Mouse (Mus musculus): ENCODE results near the gene 9130019O22Rik. TPM values are rescaled to one million over a fixed set of nuclear protein-coding genes. Genes with fewer than 3 reads are reported as not detected.
A peak's percentile ranks its signal among the peaks of the same experiment; 100 is the strongest.
"Not testable (repeated sequence)": the region's sequence is repeated elsewhere in the genome, so short reads cannot be mapped to it uniquely, and the experiment has no call there.

9130019O22Rik gene
- polyA plus RNA-seq, 1 experiment, result 6.4 TPM

- no peak overlapping the region for H3K27ac ChIP-seq (ENCODE audit: control insufficient read depth, insufficient read depth, low read length)
- peaks cover 5% of the 10 kb centered on the region; the same call in 1 of the 2 replicates for H3K4me1 ChIP-seq (replicated peaks; ENCODE audit: control insufficient read depth, insufficient read depth, low read length)
- no peak for TF ChIP-seq CTCF (IDR thresholded peaks at IDR 0.05; ENCODE audit: borderline replicate concordance, control insufficient read depth, extremely low read depth, insufficient read depth, low read length, poor library complexity)
- TF ChIP-seq POLR2A (IDR thresholded peaks at IDR 0.05; ENCODE audit: control insufficient read depth, extremely low read depth, insufficient read depth, low read length, poor library complexity), result no peak
- no peaks in the 10 kb centered on the region for H3K36me3 ChIP-seq (ENCODE audit: control insufficient read depth, insufficient read depth, low read length)
- DNase-seq, result no peak
- 97% methylated on average over 7 of the region's 7 CpGs for WGBS
- H3K4me3 ChIP-seq (ENCODE audit: control insufficient read depth, insufficient read depth, low read length), result no peak overlapping the region
- no peaks in the 10 kb centered on the region for H3K27me3 ChIP-seq (ENCODE audit: control insufficient read depth, insufficient read depth, low read length)
These were observed 44.1 kb downstream of the 9130019O22Rik start for GRCm38 (mm10) chr7:127342888-127343287.

DNA sequence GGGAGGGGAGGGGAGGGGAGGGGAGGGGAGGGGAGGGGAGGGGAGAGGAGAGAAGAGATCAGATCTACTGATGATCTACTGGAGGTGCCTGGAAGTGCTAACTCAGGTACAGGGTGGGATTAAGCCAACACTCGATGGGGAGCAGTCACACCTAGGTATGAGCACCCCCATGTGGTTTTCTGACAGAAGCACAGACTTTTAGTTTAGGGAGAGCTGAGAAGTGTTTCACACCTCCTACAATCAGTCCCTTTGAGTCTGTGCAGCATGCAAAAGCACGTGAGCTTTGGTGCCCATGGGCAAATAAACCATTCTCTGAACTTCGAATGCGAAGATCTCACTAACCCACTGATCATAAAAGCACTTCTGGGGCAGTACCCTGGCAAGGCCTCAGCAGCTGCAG is 44.6 kb downstream of the 9130019O22Rik start:
- peaks cover 5% of the 10 kb centered on the region; the same call in 1 of the 2 replicates for H3K4me1 ChIP-seq (replicated peaks; ENCODE audit: control insufficient read depth, insufficient read depth, low read length)
- WGBS, result 39% methylated on average over 4 of the region's 4 CpGs
- no peaks in the 10 kb centered on the region for H3K27me3 ChIP-seq (ENCODE audit: control insufficient read depth, insufficient read depth, low read length)
- H3K36me3 ChIP-seq (ENCODE audit: control insufficient read depth, insufficient read depth, low read length), result no peaks in the 10 kb centered on the region
- peak; percentile 53 for DNase-seq
- H3K4me3 ChIP-seq (ENCODE audit: control insufficient read depth, insufficient read depth, low read length), result no peak overlapping the region
- no peak overlapping the region for H3K27ac ChIP-seq (ENCODE audit: control insufficient read depth, insufficient read depth, low read length)
- no peak for TF ChIP-seq CTCF (IDR thresholded peaks at IDR 0.05; ENCODE audit: borderline replicate concordance, control insufficient read depth, extremely low read depth, insufficient read depth, low read length, poor library complexity)
- TF ChIP-seq POLR2A (IDR thresholded peaks at IDR 0.05; ENCODE audit: control insufficient read depth, extremely low read depth, insufficient read depth, low read length, poor library complexity), result no peak

- H3K27ac ChIP-seq (ENCODE audit: control insufficient read depth, insufficient read depth, low read length); DNase-seq; H3K27me3 ChIP-seq (ENCODE audit: control insufficient read depth, insufficient read depth, low read length); H3K4me1 ChIP-seq (replicated peaks; ENCODE audit: control insufficient read depth, insufficient read depth, low read length); H3K4me3 ChIP-seq (ENCODE audit: control insufficient read depth, insufficient read depth, low read length); H3K36me3 ChIP-seq (ENCODE audit: control insufficient read depth, insufficient read depth, low read length): not testable (repeated sequence)
- WGBS, result 90% methylated on average over 6 of the region's 6 CpGs
These were observed 45.1 kb downstream of the 9130019O22Rik start for GRCm38 (mm10) chr7:127341861-127342260.

GRCm38 (mm10) chr7:127341356-127341755 is 45.6 kb downstream of the 9130019O22Rik start:
- Histone ChIP-seq H3K27ac (ENCODE audit: control insufficient read depth, insufficient read depth, low read length) (no peak overlapping the region), H3K36me3 (ENCODE audit: control insufficient read depth, insufficient read depth, low read length) (no peaks in the 10 kb centered on the region), H3K4me1 (replicated peaks; ENCODE audit: control insufficient read depth, insufficient read depth, low read length) (peaks cover 5% of the 10 kb centered on the region; the same call in 1 of the 2 replicates), H3K27me3 (ENCODE audit: control insufficient read depth, insufficient read depth, low read length) (no peaks in the 10 kb centered on the region), H3K4me3 (ENCODE audit: control insufficient read depth, insufficient read depth, low read length) (no peak overlapping the region)
- 97% methylated on average over 8 of the region's 8 CpGs for WGBS
- TF ChIP-seq POLR2A (IDR thresholded peaks at IDR 0.05; ENCODE audit: control insufficient read depth, extremely low read depth, insufficient read depth, low read length, poor library complexity) (no peak), CTCF (IDR thresholded peaks at IDR 0.05; ENCODE audit: borderline replicate concordance, control insufficient read depth, extremely low read depth, insufficient read depth, low read length, poor library complexity) (no peak)
- no peak for DNase-seq

DNA sequence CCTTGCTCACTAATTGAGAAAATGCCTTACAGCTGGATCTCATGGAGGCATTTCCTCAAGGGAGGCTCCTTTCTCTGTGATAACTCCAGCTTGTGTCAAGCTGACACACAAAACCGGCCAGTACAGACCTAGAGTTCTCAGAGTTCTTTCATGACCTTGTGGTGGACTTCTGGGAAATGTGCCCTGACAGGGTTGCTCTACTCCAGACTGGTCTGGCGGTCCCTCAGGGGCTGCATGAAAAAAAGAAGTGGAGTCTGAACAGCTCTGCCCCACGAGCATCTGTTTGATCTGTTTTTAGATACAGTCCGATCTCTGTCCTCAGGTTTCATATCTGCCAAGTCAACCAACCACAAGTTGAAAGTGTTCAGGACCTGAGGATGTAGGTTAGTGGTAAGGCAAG is 49.3 kb downstream of the 9130019O22Rik start:
- TF ChIP-seq CTCF (IDR thresholded peaks at IDR 0.05; ENCODE audit: borderline replicate concordance, control insufficient read depth, extremely low read depth, insufficient read depth, low read length, poor library complexity), result no peak
- TF ChIP-seq POLR2A (IDR thresholded peaks at IDR 0.05; ENCODE audit: control insufficient read depth, extremely low read depth, insufficient read depth, low read length, poor library complexity), result no peak
- H3K27me3 ChIP-seq (ENCODE audit: control insufficient read depth, insufficient read depth, low read length), result no peaks in the 10 kb centered on the region
- no peak overlapping the region for H3K27ac ChIP-seq (ENCODE audit: control insufficient read depth, insufficient read depth, low read length)
- 28% methylated on average over 4 of the region's 4 CpGs for WGBS
- DNase-seq, result no peak
- peaks cover 24% of the 10 kb centered on the region for H3K36me3 ChIP-seq (ENCODE audit: control insufficient read depth, insufficient read depth, low read length)
- no peaks in the 10 kb centered on the region for H3K4me1 ChIP-seq (replicated peaks; ENCODE audit: control insufficient read depth, insufficient read depth, low read length)
- no peak overlapping the region for H3K4me3 ChIP-seq (ENCODE audit: control insufficient read depth, insufficient read depth, low read length)

DNA sequence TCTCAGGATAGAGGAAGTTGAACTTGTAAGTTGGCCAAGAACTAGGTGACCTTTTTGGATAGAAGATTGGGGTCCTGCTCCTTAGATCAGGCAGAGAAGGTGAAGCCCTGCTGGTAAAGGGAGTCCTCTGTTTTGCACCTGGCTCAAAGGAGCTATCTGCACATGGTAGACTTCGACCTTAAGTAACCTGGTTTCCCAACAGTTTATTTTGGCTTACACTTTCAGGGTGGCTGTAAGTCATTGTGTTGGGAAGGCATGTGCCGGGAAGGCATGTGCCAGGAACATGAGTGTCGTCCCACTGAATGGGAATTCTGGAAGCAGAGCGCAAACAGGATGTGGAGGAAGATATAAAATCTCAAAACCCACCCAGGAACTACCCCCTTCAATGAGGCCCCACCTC is 51.4 kb downstream of the 9130019O22Rik start:
- Histone ChIP-seq H3K36me3 (ENCODE audit: control insufficient read depth, insufficient read depth, low read length) (peaks cover 42% of the 10 kb centered on the region), H3K27me3 (ENCODE audit: control insufficient read depth, insufficient read depth, low read length) (no peaks in the 10 kb centered on the region), H3K27ac (ENCODE audit: control insufficient read depth, insufficient read depth, low read length) (no peak overlapping the region), H3K4me1 (replicated peaks; ENCODE audit: control insufficient read depth, insufficient read depth, low read length) (no peaks in the 10 kb centered on the region), H3K4me3 (ENCODE audit: control insufficient read depth, insufficient read depth, low read length) (no peak overlapping the region)
- 94% methylated on average over 4 of the region's 4 CpGs for WGBS
- TF ChIP-seq POLR2A (IDR thresholded peaks at IDR 0.05; ENCODE audit: control insufficient read depth, extremely low read depth, insufficient read depth, low read length, poor library complexity) (no peak), CTCF (IDR thresholded peaks at IDR 0.05; ENCODE audit: borderline replicate concordance, control insufficient read depth, extremely low read depth, insufficient read depth, low read length, poor library complexity) (no peak)
- no peak for DNase-seq

- no peaks in the 10 kb centered on the region for H3K4me1 ChIP-seq (replicated peaks; ENCODE audit: control insufficient read depth, insufficient read depth, low read length)
- H3K4me3 ChIP-seq (ENCODE audit: control insufficient read depth, insufficient read depth, low read length), result no peak overlapping the region
- WGBS, result 93% methylated on average over 6 of the region's 6 CpGs
- peaks cover 66% of the 10 kb centered on the region for H3K36me3 ChIP-seq (ENCODE audit: control insufficient read depth, insufficient read depth, low read length)
- H3K27me3 ChIP-seq (ENCODE audit: control insufficient read depth, insufficient read depth, low read length), result no peaks in the 10 kb centered on the region
- DNase-seq, result no peak
- TF ChIP-seq POLR2A (IDR thresholded peaks at IDR 0.05; ENCODE audit: control insufficient read depth, extremely low read depth, insufficient read depth, low read length, poor library complexity), result no peak
- no peak for TF ChIP-seq CTCF (IDR thresholded peaks at IDR 0.05; ENCODE audit: borderline replicate concordance, control insufficient read depth, extremely low read depth, insufficient read depth, low read length, poor library complexity)
- no peak overlapping the region for H3K27ac ChIP-seq (ENCODE audit: control insufficient read depth, insufficient read depth, low read length)
These were observed 53.7 kb downstream of the 9130019O22Rik start for GRCm38 (mm10) chr7:127333240-127333639.

Other genes starting within 250 kb of the 9130019O22Rik start
- gene Spn, start 249.3 kb downstream of the 9130019O22Rik start, polyA plus RNA-seq (2012; rRNA removed), result 135 and 157 TPM in 2 replicates
- 63.4 and 67.2 TPM in 2 replicates for gene Cd2bp2, start 191.1 kb downstream of the 9130019O22Rik start, polyA plus RNA-seq (2012; rRNA removed)
- gene Tbc1d10b, start 178.7 kb downstream of the 9130019O22Rik start, polyA plus RNA-seq (2012; rRNA removed), result 70.3 and 81.3 TPM in 2 replicates
- 10.7 and 12.3 TPM in 2 replicates for gene Mylpf, start 178.3 kb downstream of the 9130019O22Rik start, polyA plus RNA-seq (2012; rRNA removed)
- 30.4 and 31.6 TPM in 2 replicates for gene Zfp553, start 154.1 kb downstream of the 9130019O22Rik start, polyA plus RNA-seq (2012; rRNA removed)
- 1,045 and 1,102 TPM in 2 replicates for gene Sept1, start 154.0 kb downstream of the 9130019O22Rik start, polyA plus RNA-seq (2012; rRNA removed)
- gene Zfp771, start 142.9 kb downstream of the 9130019O22Rik start, polyA plus RNA-seq (2012; rRNA removed), result 91.3 and 102 TPM in 2 replicates
- 122 and 125 TPM in 2 replicates for gene Dctpp1, start 126.5 kb downstream of the 9130019O22Rik start, polyA plus RNA-seq (2012; rRNA removed)
- gene Sephs2, start 113.1 kb downstream of the 9130019O22Rik start, polyA plus RNA-seq (2012; rRNA removed), result 37.2 and 46.3 TPM in 2 replicates
- gene Itgal, start 90.9 kb downstream of the 9130019O22Rik start, polyA plus RNA-seq (2012; rRNA removed), result 353 and 356 TPM in 2 replicates
- 8.6 and 11.1 TPM in 2 replicates for gene Zfp768, start 41.6 kb downstream of the 9130019O22Rik start, polyA plus RNA-seq (2012; rRNA removed)
- 14.4 and 15.2 TPM in 2 replicates for gene Zfp747, start 11.1 kb downstream of the 9130019O22Rik start, polyA plus RNA-seq (2012; rRNA removed)
- 8.4 and 10.2 TPM in 2 replicates for gene E430018J23Rik, start 6.5 kb upstream of the 9130019O22Rik start, polyA plus RNA-seq (2012; rRNA removed)
- gene Zfp764, start 19.7 kb upstream of the 9130019O22Rik start, polyA plus RNA-seq (2012; rRNA removed), result 9.0 and 10.7 TPM in 2 replicates
- gene Zfp688, start 34.9 kb upstream of the 9130019O22Rik start, polyA plus RNA-seq (2012; rRNA removed), result 28.0 and 28.7 TPM in 2 replicates
- gene Zfp689, start 62.0 kb upstream of the 9130019O22Rik start, polyA plus RNA-seq (2012; rRNA removed), result 8.1 and 9.4 TPM in 2 replicates
- gene Prr14, start 72.4 kb upstream of the 9130019O22Rik start, polyA plus RNA-seq (2012; rRNA removed), result 191 and 212 TPM in 2 replicates
- gene Fbrs, start 92.0 kb upstream of the 9130019O22Rik start, polyA plus RNA-seq (2012; rRNA removed), result 122 and 128 TPM in 2 replicates
- gene Srcap, start 124.8 kb upstream of the 9130019O22Rik start, polyA plus RNA-seq (2012; rRNA removed), result 92.3 and 131 TPM in 2 replicates
- gene Gm42715, start 132.4 kb upstream of the 9130019O22Rik start, polyA plus RNA-seq (2012; rRNA removed), result 10.4 and 14.1 TPM in 2 replicates
- gene Tmem265, start 174.2 kb upstream of the 9130019O22Rik start, polyA plus RNA-seq (2012; rRNA removed), result 12.5 and 12.8 TPM in 2 replicates
- 193 and 202 TPM in 2 replicates for gene Phkg2, start 186.2 kb upstream of the 9130019O22Rik start, polyA plus RNA-seq (2012; rRNA removed)
- gene Ccdc189, start 201.4 kb upstream of the 9130019O22Rik start, polyA plus RNA-seq (2012; rRNA removed), result 1.5 and 2.9 TPM in 2 replicates
- 65.9 and 67.4 TPM in 2 replicates for gene Rnf40, start 201.6 kb upstream of the 9130019O22Rik start, polyA plus RNA-seq (2012; rRNA removed)
- 27.7 and 33.1 TPM in 2 replicates for gene Zfp629, start 228.6 kb upstream of the 9130019O22Rik start, polyA plus RNA-seq (2012; rRNA removed)